Mouse (Mus musculus) layer of hippocampus, adult 18-20 months (tissue): Measurements from ENCODE around the gene Otogl. TPM values are rescaled to one million over a fixed set of nuclear protein-coding genes. Genes with fewer than 3 reads are reported as not detected.

Source experiments
- total RNA-seq, 2 experiments: library from RNA; stranded (reverse); gene quantifications; 2 replicates each; pipeline ENCODE4 v1.2.3; 2021

The Otogl gene
- total RNA-seq, 2 experiments from 2014 or later, result 0.32 to 0.41 TPM

Other genes starting within 250 kb of the Otogl start
- gene Ptprq, start 192.1 kb downstream of the Otogl start, total RNA-seq, result under 1 TPM; 0.13 to 0.22 TPM